Mouse (Mus musculus): ENCODE results near the gene Abca2. TPM values are rescaled to one million over a fixed set of nuclear protein-coding genes. Genes with fewer than 3 reads are reported as not detected.
A peak's percentile ranks its signal among the peaks of the same experiment; 100 is the strongest.

The Abca2 gene
- polyA plus RNA-seq, 1 experiment from 2014 or later, result 10.0 TPM

- ATAC-seq (ENCODE audit: low FRiP score), result no peak
- Histone ChIP-seq H3K27me3 (peaks cover 26% of the 10 kb centered on the region), H3K4me2 (peak overlapping the region; percentile 85), H3K4me1 (replicated peaks) (peaks cover 39% of the 10 kb centered on the region), H3K9ac (peak overlapping the region; percentile 88), H3K36me3 (peaks cover 18% of the 10 kb centered on the region), H3K27ac (peak overlapping the region; percentile 3), H3K4me3 (peak overlapping the region; percentile 76), H3K9me3 (no peaks in the 10 kb centered on the region)
- WGBS, result 76% methylated on average over 5 of the region's 5 CpGs
Observed at GRCm38 (mm10) chr2:25429435-25430180, 1.1 kb downstream of the Abca2 start.

DNA sequence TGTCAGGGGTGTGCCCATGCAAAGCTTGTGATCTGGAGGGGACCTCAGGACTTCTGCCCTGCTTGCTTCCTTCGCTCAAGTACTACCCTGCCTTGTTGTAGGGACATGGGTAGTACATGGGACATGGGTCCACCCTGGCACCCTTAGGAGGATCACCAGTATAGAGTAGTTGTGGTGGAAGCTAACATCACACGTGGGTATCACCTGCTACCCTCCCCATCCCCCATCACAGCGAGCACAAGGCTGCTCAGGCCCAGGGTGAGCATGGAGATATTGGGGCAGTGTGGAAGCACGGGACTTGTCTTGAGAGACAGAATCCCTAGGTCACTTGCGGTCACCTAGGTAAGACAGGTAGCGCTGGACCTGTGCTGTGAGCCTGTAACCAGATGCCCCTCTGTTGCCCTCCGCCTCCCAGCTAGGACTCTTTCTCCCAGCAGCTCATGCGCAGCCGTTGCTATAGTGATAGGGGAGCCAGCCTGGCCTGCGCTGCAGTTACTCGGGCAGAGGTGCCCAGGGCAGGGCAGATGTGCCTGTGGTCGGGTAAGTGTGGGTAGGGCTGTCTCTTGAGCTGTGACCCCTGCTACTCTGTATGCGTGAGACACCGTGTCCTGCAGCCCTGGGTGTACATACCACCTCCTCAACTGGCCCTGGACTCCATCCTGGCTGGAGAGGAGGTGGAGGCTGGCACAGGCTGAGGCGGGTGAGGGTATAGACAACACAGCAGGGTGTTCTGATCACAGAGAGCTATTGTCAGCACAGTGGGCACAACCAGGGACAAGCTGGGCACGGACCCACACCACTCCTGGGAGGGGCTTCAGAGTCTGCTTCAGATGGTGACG is 2.1 kb downstream of the Abca2 start:
- Histone ChIP-seq H3K36me3 (peaks cover 28% of the 10 kb centered on the region), H3K4me3 (peak overlapping the region; percentile 16), H3K4me1 (replicated peaks) (peaks cover 36% of the 10 kb centered on the region), H3K9me3 (no peaks in the 10 kb centered on the region), H3K9ac (peak overlapping the region; percentile 88), H3K4me2 (peak overlapping the region; percentile 85), H3K27me3 (peaks cover 16% of the 10 kb centered on the region), H3K27ac (0 out of 2 replicates have a peak overlapping the region, but pooled peaks have one; percentile 40)
- no peak for ATAC-seq (ENCODE audit: low FRiP score)
- WGBS, result 55% methylated on average over 17 of the region's 17 CpGs

DNA sequence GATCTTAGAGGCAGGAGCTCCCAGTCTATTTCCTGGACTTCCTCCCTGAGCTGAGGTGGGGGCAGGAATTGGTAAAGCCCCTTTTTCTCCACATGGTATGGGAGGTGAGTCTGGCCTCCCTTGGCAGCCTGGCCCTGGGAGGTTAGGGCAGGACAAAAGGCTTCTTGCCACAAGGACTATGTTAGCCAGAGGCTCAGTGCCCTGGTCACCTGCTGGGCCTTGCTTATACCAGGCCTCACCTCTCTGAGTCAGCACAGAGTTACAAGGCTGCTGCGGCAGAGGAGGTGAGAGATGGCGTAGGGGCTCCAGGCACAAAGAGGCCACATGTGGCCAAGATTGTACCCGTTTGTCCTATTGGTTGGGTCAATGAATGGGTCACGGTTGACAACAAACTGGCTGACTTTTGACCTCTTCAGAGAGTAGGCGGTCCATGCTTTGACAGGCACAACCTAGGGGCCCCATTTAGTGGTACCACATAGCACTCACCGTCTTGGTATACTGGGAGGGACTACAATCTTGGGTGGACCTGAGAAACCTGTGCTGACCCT is 2.9 kb downstream of the Abca2 start:
- Histone ChIP-seq H3K27me3 (peaks cover 8% of the 10 kb centered on the region; the same call in 1 of the 2 replicates), H3K4me1 (replicated peaks) (peaks cover 34% of the 10 kb centered on the region), H3K9ac (peak overlapping the region; percentile 88), H3K4me3 (no peak overlapping the region), H3K36me3 (peaks cover 36% of the 10 kb centered on the region), H3K27ac (0 out of 2 replicates have a peak overlapping the region, but pooled peaks have one; percentile 40), H3K9me3 (no peaks in the 10 kb centered on the region), H3K4me2 (peak overlapping the region; percentile 85)
- no peak for ATAC-seq (ENCODE audit: low FRiP score)
- 36% methylated on average over 6 of the region's 6 CpGs for WGBS

DNA sequence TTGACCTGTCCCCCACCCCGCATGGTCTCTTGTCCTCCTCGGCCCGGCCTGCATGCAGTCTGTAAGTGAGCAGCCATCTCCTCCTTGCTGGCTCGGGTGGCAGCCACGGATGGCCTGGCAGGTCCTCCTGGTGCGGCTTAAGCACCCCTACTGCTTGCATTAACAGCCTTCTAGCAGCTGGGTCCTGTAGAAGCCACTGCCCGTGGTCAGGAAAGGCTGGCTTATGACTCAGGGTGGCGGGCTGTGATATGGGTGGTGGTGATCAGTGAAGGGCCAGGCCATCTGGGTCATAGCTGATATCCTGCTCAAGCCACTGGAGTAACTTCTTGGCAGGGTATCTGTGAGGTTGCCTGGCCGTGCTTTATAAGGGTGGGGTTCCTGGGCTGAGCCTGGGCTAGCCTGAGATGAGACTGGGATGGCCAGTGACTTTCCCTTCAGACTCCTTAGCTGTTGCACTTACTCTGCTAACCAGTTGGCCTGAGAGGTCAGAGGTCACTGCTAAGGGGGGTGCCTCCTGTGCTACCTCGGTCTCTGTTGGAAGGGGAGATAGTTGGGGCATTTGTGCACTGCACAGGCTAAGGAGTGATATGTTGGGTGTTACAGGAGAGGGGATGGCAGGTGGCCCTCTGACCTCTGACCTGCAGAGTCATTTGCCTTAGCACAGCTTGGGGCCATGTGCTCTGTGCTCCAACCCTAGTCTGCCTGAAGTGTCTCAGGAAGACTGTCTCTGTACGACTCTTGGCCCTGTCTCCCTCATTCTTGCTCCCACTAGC is 4.0 kb downstream of the Abca2 start:
- H3K36me3 ChIP-seq, result peaks cover 47% of the 10 kb centered on the region
- peaks cover 34% of the 10 kb centered on the region for H3K4me1 ChIP-seq (replicated peaks)
- WGBS, result 85% methylated on average over 11 of the region's 11 CpGs
- 0 out of 2 replicates have a peak, but pooled peaks cover 5% of the 10 kb centered on the region for H3K27me3 ChIP-seq
- H3K27ac ChIP-seq, result no peak overlapping the region
- no peak overlapping the region for H3K4me3 ChIP-seq
- no peaks in the 10 kb centered on the region for H3K9me3 ChIP-seq
- H3K9ac ChIP-seq, result peak overlapping the region; percentile 8; the same call in 1 of the 2 replicates
- no peak overlapping the region for H3K4me2 ChIP-seq
- ATAC-seq (ENCODE audit: low FRiP score), result no peak

- no peak for ATAC-seq (ENCODE audit: low FRiP score)
- Histone ChIP-seq H3K4me3 (no peak overlapping the region), H3K4me2 (no peak overlapping the region), H3K9ac (no peak overlapping the region), H3K9me3 (no peaks in the 10 kb centered on the region), H3K27ac (no peak overlapping the region), H3K36me3 (peaks cover 53% of the 10 kb centered on the region), H3K4me1 (replicated peaks) (peaks cover 34% of the 10 kb centered on the region), H3K27me3 (0 out of 2 replicates have a peak, but pooled peaks cover 5% of the 10 kb centered on the region)
- WGBS, result 91% methylated on average over 17 of the region's 17 CpGs
Observed at GRCm38 (mm10) chr2:25433101-25433500, 4.6 kb downstream of the Abca2 start.

GRCm38 (mm10) chr2:25434292-25434691 is 5.8 kb downstream of the Abca2 start:
- 91% methylated on average over 8 of the region's 8 CpGs for WGBS
- Histone ChIP-seq H3K4me2 (no peak overlapping the region), H3K4me3 (no peak overlapping the region), H3K27ac (no peak overlapping the region), H3K9ac (no peak overlapping the region), H3K4me1 (replicated peaks) (peaks cover 30% of the 10 kb centered on the region), H3K27me3 (0 out of 2 replicates have a peak, but pooled peaks cover 5% of the 10 kb centered on the region), H3K36me3 (peaks cover 65% of the 10 kb centered on the region), H3K9me3 (no peaks in the 10 kb centered on the region)
- ATAC-seq (ENCODE audit: low FRiP score), result no peak

GRCm38 (mm10) chr2:25436286-25436820 is 7.8 kb downstream of the Abca2 start:
- no peaks in the 10 kb centered on the region for H3K27me3 ChIP-seq
- no peak overlapping the region for H3K9ac ChIP-seq
- no peak for ATAC-seq (ENCODE audit: low FRiP score)
- H3K4me2 ChIP-seq, result no peak overlapping the region
- H3K9me3 ChIP-seq, result no peaks in the 10 kb centered on the region
- H3K27ac ChIP-seq, result no peak overlapping the region
- H3K36me3 ChIP-seq, result peaks cover 86% of the 10 kb centered on the region
- WGBS, result 89% methylated on average over 10 of the region's 10 CpGs
- H3K4me1 ChIP-seq (replicated peaks), result peaks cover 9% of the 10 kb centered on the region
- H3K4me3 ChIP-seq, result no peak overlapping the region

GRCm38 (mm10) chr2:25441067-25441466 is 12.6 kb downstream of the Abca2 start:
- H3K27ac ChIP-seq, result no peak overlapping the region
- no peak overlapping the region for H3K9ac ChIP-seq
- ATAC-seq (ENCODE audit: low FRiP score), result no peak
- 90% methylated on average over 20 of the region's 20 CpGs for WGBS
- H3K4me2 ChIP-seq, result no peak overlapping the region
- no peak overlapping the region for H3K4me3 ChIP-seq
- H3K9me3 ChIP-seq, result no peaks in the 10 kb centered on the region
- no peaks in the 10 kb centered on the region for H3K27me3 ChIP-seq
- H3K36me3 ChIP-seq, result peaks cover 100% of the 10 kb centered on the region
- no peaks in the 10 kb centered on the region for H3K4me1 ChIP-seq (replicated peaks)

DNA sequence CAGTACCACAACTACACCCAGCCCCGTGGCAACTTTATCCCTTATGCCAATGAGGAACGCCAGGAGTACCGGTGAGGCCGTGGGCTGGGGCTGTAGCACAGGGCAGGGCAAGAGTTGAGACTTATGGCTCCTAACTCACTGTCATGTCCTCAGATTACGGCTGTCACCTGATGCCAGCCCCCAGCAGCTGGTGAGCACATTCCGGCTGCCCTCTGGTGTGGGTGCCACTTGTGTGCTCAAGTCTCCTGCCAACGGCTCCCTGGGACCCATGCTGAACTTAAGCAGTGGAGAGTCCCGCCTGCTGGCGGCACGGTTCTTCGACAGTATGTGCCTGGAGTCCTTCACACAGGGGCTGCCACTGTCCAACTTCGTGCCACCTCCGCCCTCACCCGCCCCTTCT is 14.2 kb downstream of the Abca2 start:
- no peaks in the 10 kb centered on the region for H3K9me3 ChIP-seq
- H3K36me3 ChIP-seq, result peaks cover 100% of the 10 kb centered on the region
- H3K4me2 ChIP-seq, result no peak overlapping the region
- no peak overlapping the region for H3K9ac ChIP-seq
- H3K4me1 ChIP-seq (replicated peaks), result no peaks in the 10 kb centered on the region
- H3K4me3 ChIP-seq, result no peak overlapping the region
- H3K27ac ChIP-seq, result no peak overlapping the region
- no peak for ATAC-seq (ENCODE audit: low FRiP score)
- 90% methylated on average over 14 of the region's 14 CpGs for WGBS
- no peaks in the 10 kb centered on the region for H3K27me3 ChIP-seq

GRCm38 (mm10) chr2:25450853-25451647 is 22.5 kb downstream of the Abca2 start:
- Histone ChIP-seq H3K27me3 (no peaks in the 10 kb centered on the region), H3K4me3 (no peak overlapping the region), H3K4me2 (no peak overlapping the region), H3K4me1 (replicated peaks) (no peaks in the 10 kb centered on the region), H3K9ac (no peak overlapping the region), H3K9me3 (no peaks in the 10 kb centered on the region), H3K36me3 (peaks cover 32% of the 10 kb centered on the region), H3K27ac (no peak overlapping the region)
- 88% methylated on average over 8 of the region's 8 CpGs for WGBS
- ATAC-seq (ENCODE audit: low FRiP score), result no peak

DNA sequence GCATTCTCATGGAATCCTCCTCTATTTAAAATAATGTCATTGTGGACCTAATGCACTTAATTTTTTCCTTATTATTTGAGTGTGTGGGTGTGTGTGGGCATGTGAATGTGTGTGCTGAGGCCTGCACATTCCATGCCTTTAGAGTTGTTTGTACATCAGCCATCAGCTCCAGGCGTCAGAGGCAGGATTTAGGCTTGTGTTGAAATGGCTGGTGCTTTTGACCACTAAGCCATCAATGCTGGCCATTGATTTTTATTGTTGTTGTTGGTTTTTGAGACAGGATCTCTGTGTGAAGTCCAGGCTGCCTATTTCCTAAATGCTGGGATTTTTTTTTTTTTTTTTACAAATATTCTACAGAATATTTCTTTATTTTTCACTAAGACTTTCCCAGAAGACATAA is 24.4 kb downstream of the Abca2 start:
- Histone ChIP-seq H3K4me2 (no peak overlapping the region), H3K27me3 (no peaks in the 10 kb centered on the region), H3K9me3 (no peaks in the 10 kb centered on the region), H3K27ac (no peak overlapping the region), H3K4me3 (no peak overlapping the region), H3K9ac (no peak overlapping the region), H3K36me3 (peaks cover 20% of the 10 kb centered on the region), H3K4me1 (replicated peaks) (no peaks in the 10 kb centered on the region)
- 58% methylated on average over 1 of the region's 1 CpGs for WGBS
- ATAC-seq (ENCODE audit: low FRiP score), result no peak

Data from hindbrain, embryonic 13.5 days (tissue).